Mouse (Mus musculus): Measurements from ENCODE around the gene S100a10. TPM values are rescaled to one million over a fixed set of nuclear protein-coding genes. Genes with fewer than 3 reads are reported as not detected.
"Not testable (repeated sequence)": the region's sequence is repeated elsewhere in the genome, so short reads cannot be mapped to it uniquely, and the experiment has no call there.

S100a10 gene
- polyA plus RNA-seq, 1 experiment from 2014 or later: 196 TPM

- DNase-seq (peak; percentile 64), ATAC-seq (ENCODE audit: insufficient read depth) (no peak)
- no peak overlapping the region for H3K27ac ChIP-seq (ENCODE audit: low read depth)
- peak; percentile 69 for TF ChIP-seq CTCF (IDR thresholded peaks at IDR 0.05; ENCODE audit: low read depth)
- WGBS: 44% methylated on average over 1 of the region's 1 CpGs
- no peak overlapping the region for H3K9ac ChIP-seq
- no peaks in the 10 kb centered on the region for H3K27me3 ChIP-seq (ENCODE audit: insufficient read depth, low read length)
- H3K4me2 ChIP-seq: no peak overlapping the region
- H3K4me3 ChIP-seq (ENCODE audit: low read depth, low read length): no peak overlapping the region
- 0 out of 2 replicates have a peak, but pooled peaks cover 4% of the 10 kb centered on the region for H3K4me1 ChIP-seq (ENCODE audit: insufficient read depth)
- no peaks in the 10 kb centered on the region for H3K9me3 ChIP-seq (ENCODE audit: low read depth, low read length)
- no peaks in the 10 kb centered on the region for H3K36me3 ChIP-seq (ENCODE audit: insufficient read depth)
These were observed 38.6 kb downstream of the S100a10 start for GRCm38 (mm10) chr3:93593512-93593911.

DNA sequence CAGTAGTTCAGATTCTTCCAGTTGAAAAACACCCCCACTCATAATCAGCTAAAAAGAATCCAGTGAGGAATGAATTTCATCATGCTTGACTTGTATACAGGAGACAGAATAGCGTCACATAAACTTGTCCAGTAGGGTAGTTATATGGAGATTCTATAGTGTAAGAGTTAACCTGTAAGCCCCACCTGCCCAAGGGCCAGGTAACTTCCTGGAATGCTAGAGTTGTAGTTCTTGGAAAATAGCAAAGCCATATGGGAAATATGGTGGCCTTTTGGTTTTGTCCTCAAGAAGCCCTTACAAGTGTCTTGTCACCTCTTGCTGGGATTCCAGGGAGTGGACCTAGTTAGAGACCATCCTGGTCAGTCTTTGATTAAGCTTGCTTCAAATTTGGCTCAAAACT is 41.8 kb downstream of the S100a10 start:
- H3K4me3 ChIP-seq (ENCODE audit: low read depth, low read length): no peak overlapping the region
- H3K9ac ChIP-seq: no peak overlapping the region
- WGBS: 90% methylated on average over 1 of the region's 1 CpGs
- ATAC-seq (ENCODE audit: insufficient read depth) (0 out of 2 replicates have a peak, but pooled peaks have one; percentile 34), DNase-seq (no peak)
- H3K27ac ChIP-seq (ENCODE audit: low read depth): peak overlapping the region; percentile 18; the same call in 1 of the 2 replicates
- H3K36me3 ChIP-seq (ENCODE audit: insufficient read depth): no peaks in the 10 kb centered on the region
- 0 out of 2 replicates have a peak, but pooled peaks cover 4% of the 10 kb centered on the region for H3K4me1 ChIP-seq (ENCODE audit: insufficient read depth)
- H3K9me3 ChIP-seq (ENCODE audit: low read depth, low read length): no peaks in the 10 kb centered on the region
- H3K27me3 ChIP-seq (ENCODE audit: insufficient read depth, low read length): no peaks in the 10 kb centered on the region
- H3K4me2 ChIP-seq: no peak overlapping the region
- TF ChIP-seq CTCF (IDR thresholded peaks at IDR 0.05; ENCODE audit: low read depth): no peak

DNA sequence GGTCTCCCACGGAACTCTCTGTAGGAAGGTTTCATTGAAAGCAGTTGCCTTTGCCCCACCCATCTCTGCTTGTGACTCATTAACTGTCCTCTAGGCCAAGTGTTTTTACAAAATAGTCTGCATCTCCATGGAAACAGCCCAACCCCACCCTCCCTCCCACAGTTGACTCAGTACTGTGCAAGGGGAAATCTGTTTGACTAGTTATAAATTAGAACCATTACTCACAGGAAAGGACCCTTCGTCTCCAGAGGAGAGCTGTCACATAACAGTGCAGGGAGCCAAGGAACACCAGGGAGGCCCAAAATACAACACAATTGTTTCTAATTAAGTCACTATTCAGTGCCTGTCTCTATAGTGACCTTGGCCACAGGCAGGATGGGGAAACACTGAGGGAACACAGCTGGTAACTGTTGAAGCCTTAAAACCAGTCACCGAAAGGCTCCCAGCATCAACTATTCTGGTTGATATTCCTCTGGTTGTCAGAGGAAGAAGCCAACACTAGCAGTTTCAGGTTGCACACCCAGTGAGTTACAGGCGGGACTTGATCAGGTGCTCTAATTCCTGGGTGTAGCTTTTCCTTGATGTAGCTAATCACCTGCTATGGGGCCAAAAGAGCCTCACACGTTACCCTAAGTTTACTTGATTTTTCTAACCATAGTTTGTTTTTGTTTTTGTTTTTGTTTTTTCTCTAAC is 42.5 kb downstream of the S100a10 start:
- peak overlapping the region; percentile 80 for H3K27ac ChIP-seq (ENCODE audit: low read depth)

GRCm38 (mm10) chr3:93597970-93598369 is 43.1 kb downstream of the S100a10 start:
- TF ChIP-seq CTCF (IDR thresholded peaks at IDR 0.05; ENCODE audit: low read depth): no peak
- no peak for DNase-seq
- Histone ChIP-seq H3K9ac (no peak overlapping the region), H3K4me3 (ENCODE audit: low read depth, low read length) (no peak overlapping the region), H3K27ac (ENCODE audit: low read depth) (no peak overlapping the region), H3K4me2 (no peak overlapping the region), H3K9me3 (ENCODE audit: low read depth, low read length) (no peaks in the 10 kb centered on the region), H3K36me3 (ENCODE audit: insufficient read depth) (no peaks in the 10 kb centered on the region), H3K4me1 (ENCODE audit: insufficient read depth) (0 out of 2 replicates have a peak, but pooled peaks cover 4% of the 10 kb centered on the region), H3K27me3 (ENCODE audit: insufficient read depth, low read length) (no peaks in the 10 kb centered on the region)
- WGBS: 84% methylated on average over 7 of the region's 7 CpGs
- no peak for ATAC-seq (ENCODE audit: insufficient read depth)

More for the DNA sequence above, 42.5 kb downstream of the S100a10 start:
- H3K4me3 ChIP-seq (ENCODE audit: low read depth, low read length): no peak overlapping the region
- DNase-seq: peak; percentile 76
- H3K9me3 ChIP-seq (ENCODE audit: low read depth, low read length): no peaks in the 10 kb centered on the region
- H3K36me3 ChIP-seq (ENCODE audit: insufficient read depth): no peaks in the 10 kb centered on the region
- 0 out of 2 replicates have a peak, but pooled peaks cover 4% of the 10 kb centered on the region for H3K4me1 ChIP-seq (ENCODE audit: insufficient read depth)
- WGBS: 35% methylated on average over 5 of the region's 5 CpGs
- H3K27me3 ChIP-seq (ENCODE audit: insufficient read depth, low read length): no peaks in the 10 kb centered on the region
- ATAC-seq (ENCODE audit: insufficient read depth): peak; percentile 96
- no peak for TF ChIP-seq CTCF (IDR thresholded peaks at IDR 0.05; ENCODE audit: low read depth)
- no peak overlapping the region for H3K9ac ChIP-seq
- 0 out of 2 replicates have a peak overlapping the region, but pooled peaks have one; percentile 10 for H3K4me2 ChIP-seq

- no peak overlapping the region for H3K27ac ChIP-seq (ENCODE audit: low read depth)
- H3K4me2 ChIP-seq: no peak overlapping the region
- no peak overlapping the region for H3K9ac ChIP-seq
- no peaks in the 10 kb centered on the region for H3K27me3 ChIP-seq (ENCODE audit: insufficient read depth, low read length)
- ATAC-seq (ENCODE audit: insufficient read depth): no peak
- H3K36me3 ChIP-seq (ENCODE audit: insufficient read depth): no peaks in the 10 kb centered on the region
- no peak for DNase-seq
- 83% methylated on average over 2 of the region's 2 CpGs for WGBS
- no peaks in the 10 kb centered on the region for H3K9me3 ChIP-seq (ENCODE audit: low read depth, low read length)
- no peak for TF ChIP-seq CTCF (IDR thresholded peaks at IDR 0.05; ENCODE audit: low read depth)
- H3K4me3 ChIP-seq (ENCODE audit: low read depth, low read length): no peak overlapping the region
- H3K4me1 ChIP-seq (ENCODE audit: insufficient read depth): 0 out of 2 replicates have a peak, but pooled peaks cover 4% of the 10 kb centered on the region
These were observed 45.3 kb downstream of the S100a10 start for GRCm38 (mm10) chr3:93600206-93600605.

- no peaks in the 10 kb centered on the region for H3K36me3 ChIP-seq (ENCODE audit: insufficient read depth)
- H3K27ac ChIP-seq (ENCODE audit: low read depth): no peak overlapping the region
- no peak for TF ChIP-seq CTCF (IDR thresholded peaks at IDR 0.05; ENCODE audit: low read depth)
- H3K4me1 ChIP-seq (ENCODE audit: insufficient read depth): 0 out of 2 replicates have a peak, but pooled peaks cover 4% of the 10 kb centered on the region
- no peak overlapping the region for H3K4me3 ChIP-seq (ENCODE audit: low read depth, low read length)
- no peak for DNase-seq
- H3K4me2 ChIP-seq: no peak overlapping the region
- H3K9ac ChIP-seq: no peak overlapping the region
- ATAC-seq (ENCODE audit: insufficient read depth): no peak
- WGBS: 87% methylated on average over 1 of the region's 1 CpGs
- H3K9me3 ChIP-seq (ENCODE audit: low read depth, low read length): no peaks in the 10 kb centered on the region
- H3K27me3 ChIP-seq (ENCODE audit: insufficient read depth, low read length): no peaks in the 10 kb centered on the region
These were observed 47.0 kb downstream of the S100a10 start for GRCm38 (mm10) chr3:93601903-93602302.

- TF ChIP-seq CTCF (IDR thresholded peaks at IDR 0.05; ENCODE audit: low read depth): peak; percentile 65
- not testable (repeated sequence) for H3K27me3 ChIP-seq (ENCODE audit: insufficient read depth, low read length); H3K4me3 ChIP-seq (ENCODE audit: low read depth, low read length); H3K4me2 ChIP-seq; H3K27ac ChIP-seq (ENCODE audit: low read depth); H3K9me3 ChIP-seq (ENCODE audit: low read depth, low read length); H3K4me1 ChIP-seq (ENCODE audit: insufficient read depth); H3K9ac ChIP-seq; H3K36me3 ChIP-seq (ENCODE audit: insufficient read depth)
- DNase-seq (peak; percentile 59), ATAC-seq (ENCODE audit: insufficient read depth) (peak; percentile 68; the same call in 1 of the 2 replicates)
These were observed 54.1 kb downstream of the S100a10 start for GRCm38 (mm10) chr3:93608970-93609369.

Other genes with a start within 250 kb of the S100a10 start
- not detected in 2 replicates for gene Hrnr, start 235.3 kb upstream of the S100a10 start, polyA plus RNA-seq (2014; fragmentation: Nextera tagmentation; extraction: Ambion mirVana)
- not detected in 2 replicates for gene Rptn, start 161.4 kb upstream of the S100a10 start, polyA plus RNA-seq (2014; fragmentation: Nextera tagmentation; extraction: Ambion mirVana)
- gene Tchh, start 112.8 kb upstream of the S100a10 start, polyA plus RNA-seq (2014; fragmentation: Nextera tagmentation; extraction: Ambion mirVana): 1.4 and 1.9 TPM in 2 replicates
- not detected in 2 replicates for gene Tchhl1, start 86.3 kb upstream of the S100a10 start, polyA plus RNA-seq (2014; fragmentation: Nextera tagmentation; extraction: Ambion mirVana)
- gene S100a11, start 34.6 kb upstream of the S100a10 start, polyA plus RNA-seq (2014; fragmentation: Nextera tagmentation; extraction: Ambion mirVana): 861 and 982 TPM in 2 replicates
- not detected in 2 replicates for gene Tdpoz2, start 97.6 kb downstream of the S100a10 start, polyA plus RNA-seq (2014; fragmentation: Nextera tagmentation; extraction: Ambion mirVana)
- not detected in 2 replicates for gene Tdpoz1, start 121.2 kb downstream of the S100a10 start, polyA plus RNA-seq (2014; fragmentation: Nextera tagmentation; extraction: Ambion mirVana)
- not detected in 2 replicates for gene Gm37596, start 138.0 kb downstream of the S100a10 start, polyA plus RNA-seq (2014; fragmentation: Nextera tagmentation; extraction: Ambion mirVana)
- gene Gm5773, start 217.9 kb downstream of the S100a10 start, polyA plus RNA-seq (2014; fragmentation: Nextera tagmentation; extraction: Ambion mirVana): not detected in 2 replicates
- not detected in 2 replicates for gene Tdpoz4, start 241.3 kb downstream of the S100a10 start, polyA plus RNA-seq (2014; fragmentation: Nextera tagmentation; extraction: Ambion mirVana)